Mouse (Mus musculus) spleen, postnatal 0 days (tissue): Measurements from ENCODE around the gene Stn1. TPM values are rescaled to one million over a fixed set of nuclear protein-coding genes. Genes with fewer than 3 reads are reported as not detected.

Source experiments
- polyA plus RNA-seq: library from polyadenylated mRNA; unstranded; fragments of >200 nt; fragmentation: Nextera tagmentation; extraction: Ambion mirVana; gene quantifications from 2 replicates; pipeline ENCODE4 v1.2.1, GENCODE M21; 2015

Stn1 gene
- polyA plus RNA-seq = 17.0 and 18.6 TPM in 2 replicates

DNA sequence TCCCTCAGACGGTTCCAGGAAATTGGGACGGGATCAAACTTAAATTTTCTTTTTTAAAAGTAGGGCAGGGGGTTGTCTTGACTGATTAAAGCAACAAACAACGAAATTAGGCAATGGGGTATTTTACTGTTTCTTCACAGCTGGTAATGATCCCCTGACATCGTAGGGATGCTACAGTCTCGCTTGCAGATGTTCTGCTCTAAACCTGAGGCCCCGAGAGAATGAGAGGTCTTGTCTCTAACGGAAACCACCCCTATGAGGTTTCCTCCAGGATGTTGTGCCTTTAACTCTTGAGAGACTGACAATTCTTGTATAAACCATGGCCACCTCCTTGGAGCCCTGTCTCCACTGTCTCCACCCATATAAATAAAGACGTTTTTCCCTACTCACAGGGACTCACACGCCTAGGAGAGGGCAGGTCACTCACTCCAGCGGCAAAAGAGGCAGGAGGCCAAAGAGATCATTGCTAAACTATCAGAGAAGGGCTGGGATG, at the start of gene Stn1:
Stn1 (minus strand) TSS at position 208 of the 493 bp plus-strand sequence.

DNA sequence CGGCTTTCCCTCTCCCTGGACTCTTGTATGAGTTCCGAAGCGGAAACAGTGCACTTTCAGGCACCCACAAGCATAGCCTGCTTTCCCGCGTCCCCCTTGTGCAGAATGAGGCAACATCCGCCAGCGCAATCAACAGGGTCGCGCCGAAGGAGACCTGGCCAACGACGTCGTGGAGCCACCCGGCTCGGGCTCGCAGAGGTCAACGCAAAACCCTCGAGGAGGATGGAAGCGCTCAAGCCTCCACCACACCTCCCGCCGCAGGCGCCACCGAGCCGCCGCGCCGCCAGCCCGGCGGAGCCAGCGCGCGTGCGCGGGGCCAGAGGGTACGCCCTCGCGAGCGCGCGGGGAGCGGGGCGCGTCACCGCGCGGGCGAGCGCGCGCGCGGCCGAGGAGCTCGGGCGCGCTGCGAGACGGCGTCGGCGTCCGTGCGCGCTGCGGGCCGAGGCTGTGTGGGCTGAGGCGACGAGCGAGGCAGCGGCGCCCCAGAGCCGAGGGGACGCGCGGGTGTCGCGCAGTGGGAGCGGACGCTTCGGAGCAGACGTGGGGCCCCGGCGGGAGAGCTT, 42.0 kb upstream of the Stn1 start, which contains the start of gene Slk:
Slk (plus strand) TSS at position 454 of the 563 bp plus-strand sequence.

DNA sequence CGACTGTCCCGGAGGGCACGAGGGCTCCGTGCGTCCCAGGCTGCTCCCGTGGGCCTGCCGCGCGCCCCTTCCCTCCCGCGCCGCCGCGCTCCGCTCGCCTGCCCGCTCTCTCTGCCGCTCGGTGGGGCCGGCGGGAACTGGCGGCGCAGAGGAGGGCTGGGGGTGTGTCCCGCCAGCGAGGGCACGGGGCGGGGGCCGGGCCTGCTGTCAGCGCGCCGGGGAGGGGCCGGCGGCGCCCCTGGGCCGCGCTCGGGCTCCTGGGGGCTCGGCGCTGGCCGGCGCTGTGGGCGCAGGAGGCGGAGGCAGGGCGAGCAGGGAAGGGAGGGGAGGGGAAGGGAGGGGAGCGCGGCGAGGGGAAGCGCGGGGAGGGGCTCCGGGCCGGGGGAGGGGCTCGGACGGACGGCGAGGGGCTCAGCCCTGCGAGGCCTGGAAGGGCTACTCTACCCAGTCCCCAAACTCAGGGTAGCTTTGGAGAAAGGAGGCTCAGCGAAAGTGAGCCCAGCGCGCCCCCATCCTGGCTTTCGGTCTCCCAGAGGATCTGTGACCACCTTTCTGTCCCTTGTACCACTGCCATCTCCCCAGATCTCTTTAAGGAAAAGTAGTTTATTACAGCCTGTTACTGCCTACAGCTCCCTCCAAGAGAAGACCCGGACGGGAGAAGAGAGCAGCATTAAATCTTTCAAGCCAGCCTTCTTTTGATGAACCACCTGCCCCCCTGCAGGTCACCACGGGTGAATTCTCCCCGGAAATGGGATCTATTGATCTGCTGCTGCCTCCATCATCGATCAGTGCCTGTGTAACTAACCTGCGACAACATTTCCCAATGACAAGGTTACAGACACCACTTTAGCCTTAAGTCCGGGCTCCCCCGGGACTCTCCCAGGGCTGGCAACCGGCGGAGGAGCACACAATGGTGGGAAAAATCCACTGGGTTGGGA, 72.7 kb downstream of the Stn1 start, which contains the start of gene Sh3pxd2a:
Sh3pxd2a (minus strand) TSS at position 98 of the 938 bp plus-strand sequence.

Other genes with a start within 250 kb of the Stn1 start
- gene Sh3pxd2a, start 73.1 kb downstream of the Stn1 start, polyA plus RNA-seq = 2.3 and 3.0 TPM in 2 replicates
- gene Slk, start 42.2 kb upstream of the Stn1 start, polyA plus RNA-seq = 14.3 and 16.7 TPM in 2 replicates
- 0.07 and 0.22 TPM in 2 replicates for gene Col17a1, start 154.6 kb upstream of the Stn1 start, polyA plus RNA-seq
- gene Sfr1, start 194.2 kb upstream of the Stn1 start, polyA plus RNA-seq = 114 and 122 TPM in 2 replicates